Mouse (Mus musculus) left cerebral cortex, postnatal 10 days (tissue): ENCODE results near the gene Gba2. TPM values are rescaled to one million over a fixed set of nuclear protein-coding genes. Genes with fewer than 3 reads are reported as not detected.
A peak's percentile ranks its signal among the peaks of the same experiment; 100 is the strongest.
"Not testable (repeated sequence)": the region's sequence is repeated elsewhere in the genome, so short reads cannot be mapped to it uniquely, and the experiment has no call there.

Source experiments
- DNase-seq, 2 experiments: peaks; one replicate each; pipeline ENCODE4 v3.0.0; 2021 to 2022; ENCODE audit warnings: low spot score in 2 of 2, mixed read lengths in 1 of 2; ENCODE audit errors: extremely low spot score in 1 of 2
- intact Hi-C: fragments of 180-260 bp; cut with DNase I; formaldehyde crosslinking; loops from one replicate; pipeline ENCODE4 v1.15.1; 2025
- total RNA-seq, 2 experiments: library from RNA; stranded (reverse); gene quantifications; 2 replicates each; pipeline ENCODE4 v1.2.3; 2021

Gene Gba2
- total RNA-seq, 2 experiments from 2014 or later = 64.1 to 67.1 TPM

DNA sequence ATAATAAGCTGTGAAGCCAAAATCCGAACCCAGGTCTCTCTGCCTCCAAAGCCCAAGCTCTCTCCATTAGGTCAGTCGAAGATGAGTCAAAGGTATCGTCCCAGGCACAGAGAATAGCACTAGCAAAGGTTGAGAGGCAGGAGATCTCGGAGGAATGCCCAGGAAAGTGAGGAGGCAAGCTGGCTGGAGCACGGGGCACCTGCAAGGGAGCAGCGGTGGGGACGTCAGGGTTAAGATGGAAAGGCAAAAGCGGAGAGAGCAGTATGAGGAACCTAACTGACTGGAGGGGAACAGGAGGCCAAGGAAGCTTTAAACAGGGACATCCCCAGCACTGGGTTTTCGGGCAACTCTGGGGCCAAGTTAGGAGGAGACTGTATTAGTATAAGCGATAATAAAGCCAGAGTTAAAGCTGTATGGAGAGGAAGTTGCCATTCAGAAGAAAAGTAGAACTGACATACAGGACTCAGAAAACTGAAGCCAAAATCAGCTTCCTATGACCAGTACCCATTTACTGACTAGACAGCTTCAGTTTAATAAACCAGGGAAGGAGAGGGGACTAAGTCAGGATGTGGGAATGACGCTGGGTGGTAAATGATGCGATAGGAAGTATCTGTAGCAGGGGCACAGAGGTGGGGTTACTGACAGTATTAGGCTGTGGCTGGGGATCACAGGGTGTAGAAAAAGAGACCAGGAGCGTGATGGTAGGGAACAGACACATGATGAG, 19.0 kb downstream of the Gba2 start:
- DNase-seq = no peak
- intact Hi-C loops = loop anchor here (5.0 kb wide), 1 partner anchor 67 kb away; the partner anchor contains the start of gene Ccdc107

DNA sequence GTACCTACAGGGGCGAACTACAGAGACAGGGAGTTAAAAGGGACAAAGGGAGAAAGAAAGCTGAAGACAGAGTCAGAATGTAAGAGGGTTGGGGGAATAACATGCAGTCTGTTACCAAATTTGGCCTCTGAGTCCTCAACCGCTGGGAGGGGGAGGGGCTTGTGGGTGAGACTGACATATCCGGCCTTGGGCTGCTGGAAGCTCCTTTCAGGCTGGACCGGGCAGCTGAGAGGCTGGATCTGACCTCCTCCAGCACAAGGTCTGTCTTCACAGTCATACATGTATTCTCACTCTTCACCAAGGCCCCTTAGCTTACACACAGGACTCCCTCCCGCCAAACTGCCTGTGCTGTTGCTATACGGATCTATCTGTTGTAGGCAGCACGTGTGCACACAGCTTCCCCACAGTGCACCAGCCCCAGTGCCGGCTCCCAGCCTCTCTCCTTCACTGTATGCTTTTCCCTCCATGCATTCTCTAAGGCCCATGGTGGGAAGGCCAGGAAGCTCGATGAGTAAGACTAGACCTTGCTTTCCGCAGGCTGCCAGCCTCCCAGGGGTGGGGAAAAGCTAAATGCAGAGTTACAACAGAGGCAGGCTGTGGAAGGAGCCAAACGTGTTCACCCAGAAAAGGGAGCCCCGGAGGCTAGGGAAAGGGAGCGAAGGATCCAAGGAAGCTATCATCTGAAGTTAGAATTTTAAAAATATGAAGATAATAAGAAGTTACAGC, 19.9 kb downstream of the Gba2 start:
- intact Hi-C loops = loop anchor here (5.0 kb wide), 1 partner anchor 66 kb away; the partner anchor contains the start of gene Ccdc107

DNA sequence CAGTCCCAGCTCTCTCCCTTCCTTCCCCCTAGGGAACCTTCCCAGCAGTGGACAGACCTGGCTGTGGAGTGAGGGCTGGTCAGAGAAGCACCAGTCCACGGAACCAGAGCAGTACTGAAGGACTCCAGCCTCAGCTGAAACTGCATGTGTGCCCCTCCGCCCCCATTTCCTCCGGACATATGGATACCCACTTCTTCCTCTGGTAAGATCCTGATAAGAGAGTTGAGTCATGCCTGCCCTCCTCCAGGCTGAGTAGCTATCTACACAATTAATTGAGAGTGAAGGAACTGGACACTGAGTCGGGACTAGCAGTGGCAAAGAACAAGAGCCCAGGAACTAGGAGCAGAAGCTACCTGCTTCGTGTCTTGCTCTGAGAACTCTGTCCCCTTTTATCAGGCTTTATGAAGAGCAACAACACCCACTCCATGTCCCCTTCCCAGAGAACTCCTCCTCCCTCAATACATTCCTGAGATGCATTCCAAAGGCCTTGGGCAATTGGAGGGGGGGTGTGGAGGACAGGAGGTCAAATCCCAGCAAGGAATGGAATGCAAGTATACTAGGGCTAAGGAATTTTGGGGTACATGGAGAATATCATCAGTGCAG, 20.5 kb downstream of the Gba2 start:
- intact Hi-C loops = loop anchor here (5.0 kb wide), 1 partner anchor 66 kb away; the partner anchor contains the start of gene Ccdc107
- DNase-seq = no peak

More for the DNA sequence above, 19.9 kb downstream of the Gba2 start:
- DNase-seq = peak; percentile 31 to 87

DNA sequence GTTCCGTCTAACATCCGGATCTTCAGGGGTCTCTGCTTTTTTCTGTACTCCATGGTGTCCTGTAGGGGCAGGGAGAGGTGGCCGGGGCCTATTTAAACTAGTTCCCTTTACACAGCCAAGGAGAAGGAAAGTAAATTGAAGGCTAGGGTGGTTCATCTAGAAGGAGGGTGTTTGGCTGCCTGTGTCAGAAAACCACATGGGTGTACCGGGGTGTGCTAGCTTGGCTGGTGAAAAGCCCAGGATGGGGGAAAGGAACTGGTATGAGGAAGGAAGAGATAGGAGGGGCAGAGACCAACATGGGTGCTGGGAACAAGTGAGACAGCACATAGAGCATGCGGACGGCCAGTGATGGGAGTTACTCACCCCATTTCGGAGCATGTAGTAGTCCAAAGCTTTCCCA, 22.7 kb downstream of the Gba2 start:
- intact Hi-C loops = loop anchor here (5.0 kb wide), 1 partner anchor 64 kb away; the partner anchor contains the start of gene Ccdc107
- DNase-seq = no peak

DNA sequence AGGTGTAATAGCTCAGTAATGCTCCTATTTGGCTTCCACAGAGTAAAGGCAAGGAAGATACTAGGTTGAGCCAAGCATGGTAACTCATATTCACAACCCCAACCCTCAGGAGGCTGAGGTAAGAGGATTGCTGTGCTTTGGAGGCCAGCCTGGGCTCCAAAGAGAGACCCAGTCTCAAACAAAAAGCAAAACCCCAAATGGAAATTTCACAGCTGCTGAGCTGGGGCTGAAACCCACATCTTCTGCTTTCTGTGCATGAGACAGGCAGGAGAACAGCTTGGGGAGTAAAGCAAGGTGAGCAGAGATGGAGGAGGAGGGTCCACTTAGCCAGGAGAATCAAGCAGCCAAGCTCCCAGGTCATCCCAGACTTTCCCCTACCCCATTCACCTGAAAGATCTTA, 24.8 kb downstream of the Gba2 start:
- DNase-seq = no peak
- intact Hi-C loops = no loop called here

DNA sequence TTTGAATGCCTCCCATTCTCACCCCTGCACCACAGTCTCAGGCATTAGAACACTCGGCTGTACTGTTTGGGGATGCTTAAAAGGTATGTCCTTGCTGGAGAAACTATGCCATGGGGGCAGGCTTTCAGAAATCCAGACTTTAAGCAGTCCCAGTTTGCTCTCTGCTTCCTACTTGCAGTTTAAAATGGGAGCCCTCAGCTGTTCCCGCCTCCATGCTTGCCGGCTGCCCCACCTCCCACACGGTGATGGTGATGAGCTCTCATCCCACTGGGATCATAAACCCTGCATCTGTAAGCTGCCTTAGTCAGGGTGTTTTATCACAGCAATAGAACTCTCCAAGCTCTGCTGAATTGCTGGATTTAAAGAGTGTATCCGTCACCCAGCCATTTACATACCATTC, 26.2 kb downstream of the Gba2 start:
- intact Hi-C loops = no loop called here
- DNase-seq = no peak

DNA sequence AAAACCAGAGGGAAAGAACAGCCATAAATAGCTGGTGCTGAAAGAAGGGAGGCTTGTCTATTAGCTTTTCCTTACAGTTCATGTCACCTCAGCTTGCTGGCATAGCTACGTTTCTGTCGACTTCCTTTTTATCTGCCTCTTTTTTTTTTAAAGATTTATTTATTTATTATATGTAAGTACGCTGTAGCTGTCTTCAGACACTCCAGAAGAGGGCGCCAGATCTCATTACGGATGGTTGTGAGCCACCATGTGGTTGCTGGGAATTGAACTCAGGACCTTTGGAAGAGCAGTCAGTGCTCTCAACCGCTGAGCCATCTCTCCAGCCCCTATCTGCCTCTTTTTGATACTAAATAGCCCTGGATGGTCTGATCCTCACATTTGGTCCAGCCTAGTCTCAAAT, 26.8 kb downstream of the Gba2 start:
- intact Hi-C loops, DNase-seq: not testable (repeated sequence)

DNA sequence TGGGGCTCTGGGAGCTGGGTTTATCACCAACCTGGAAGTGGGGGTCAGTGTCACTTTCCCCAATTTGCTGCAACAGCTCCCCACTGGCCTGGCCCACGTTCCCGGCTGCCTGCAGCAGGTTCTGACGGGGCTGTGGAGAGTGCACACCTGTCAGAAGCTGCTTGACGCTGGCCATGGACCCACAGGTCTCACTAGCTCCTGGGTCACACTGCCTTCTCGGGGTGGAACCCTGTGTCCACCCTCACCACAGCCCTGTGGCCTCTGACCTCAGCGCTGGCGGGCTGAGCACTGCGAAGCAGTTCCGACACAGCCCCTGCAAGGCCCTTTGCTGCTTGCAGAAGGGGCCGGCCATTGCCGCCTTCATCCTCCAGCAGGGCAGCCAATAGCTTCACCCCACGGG, 29.6 kb downstream of the Gba2 start:
- intact Hi-C loops = no loop called here
- DNase-seq = no peak

DNA sequence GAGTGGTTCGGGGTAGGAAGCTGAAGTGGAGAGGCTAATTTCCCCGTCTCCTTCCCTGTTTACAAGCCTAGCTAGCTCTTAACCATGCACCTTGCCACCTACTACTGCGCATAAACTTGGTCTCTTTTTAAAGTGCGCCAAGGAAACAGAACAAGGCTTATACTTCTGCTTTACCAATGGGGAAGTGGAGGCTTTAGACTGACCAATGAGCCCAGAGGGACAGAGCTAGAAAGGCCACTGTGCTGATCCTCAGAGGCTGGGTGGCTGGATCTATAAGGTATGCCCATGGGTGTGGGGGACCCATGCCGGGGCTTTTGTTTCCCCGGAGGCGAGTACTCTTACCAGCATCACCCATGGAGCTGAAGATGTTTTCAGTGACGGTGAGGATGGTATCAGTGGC, 31.5 kb downstream of the Gba2 start:
- intact Hi-C loops = no loop called here
- no peak for DNase-seq

DNA sequence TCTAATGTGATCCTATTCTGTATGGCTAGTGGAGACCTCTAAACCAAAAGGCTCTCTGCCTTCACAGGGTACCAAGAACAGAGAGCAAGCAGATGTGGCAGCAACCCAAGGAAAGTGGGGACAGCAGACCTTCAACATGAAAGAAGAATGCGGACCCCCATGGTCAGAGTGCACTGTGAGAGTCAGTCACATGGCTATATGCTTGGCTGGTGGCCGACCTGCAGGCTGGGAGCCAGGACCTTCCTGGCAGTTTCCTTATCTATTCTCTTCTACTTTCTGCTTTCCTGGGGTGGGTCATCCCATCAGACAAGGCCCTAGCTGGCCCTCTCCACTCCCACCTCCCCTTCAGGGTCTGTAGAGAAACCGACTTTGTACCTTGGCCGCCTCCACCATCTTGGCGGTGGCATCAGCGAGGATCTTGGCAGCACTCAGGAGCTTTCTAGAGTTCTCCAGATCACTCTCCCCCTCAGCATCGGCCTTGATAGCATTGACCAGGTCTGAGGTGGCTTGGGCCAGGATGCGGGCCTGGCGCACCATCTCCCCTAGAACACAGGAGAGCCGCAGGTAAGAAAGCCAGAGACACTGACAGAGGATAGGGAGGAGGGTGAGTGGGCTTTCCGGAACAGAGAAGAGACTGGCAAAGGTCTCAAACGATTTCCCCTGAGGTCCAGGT, 32.2 kb downstream of the Gba2 start:
- peak in 1 of 2 experiments; percentile 61 for DNase-seq
- intact Hi-C loops = no loop called here

DNA sequence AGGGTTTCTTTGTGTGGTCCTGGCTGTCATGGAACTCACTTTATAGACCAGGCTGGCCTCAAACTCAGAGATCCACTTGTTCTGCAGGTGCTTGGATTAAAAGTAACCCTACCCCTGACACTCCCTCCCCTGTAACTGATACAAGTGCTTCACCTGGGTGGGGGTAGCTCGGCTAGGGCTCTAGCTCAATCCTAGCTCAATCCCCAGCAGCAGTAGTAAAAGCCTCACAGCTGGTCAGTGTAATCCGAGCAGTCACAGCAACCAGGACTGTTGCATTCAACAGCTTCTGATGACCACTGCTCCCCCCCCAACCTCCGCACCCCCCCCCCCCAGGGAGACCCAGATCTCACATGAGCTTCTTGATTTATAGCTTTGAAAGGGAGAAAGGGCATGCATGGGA, 36.6 kb downstream of the Gba2 start:
- intact Hi-C loops = no loop called here

DNA sequence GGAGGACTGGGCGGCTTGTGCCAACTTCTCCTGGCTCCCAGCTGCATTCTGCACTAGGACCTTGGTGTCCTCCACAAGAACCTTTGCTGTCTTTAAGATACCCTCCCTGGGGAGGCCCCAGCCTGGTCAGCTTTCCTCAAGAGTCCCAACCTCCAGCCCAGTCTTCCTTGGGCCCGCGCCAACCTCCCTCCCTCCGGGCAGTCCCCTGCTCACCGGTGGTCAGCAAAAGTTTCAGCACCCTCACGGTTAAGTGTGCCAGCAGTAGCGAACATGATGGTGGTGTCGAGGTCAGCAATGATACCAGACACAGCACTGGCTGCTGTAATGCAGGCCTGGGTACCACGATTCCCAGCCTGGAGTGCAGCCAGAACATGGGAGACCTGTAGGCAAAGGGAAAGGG, 42.6 kb downstream of the Gba2 start:
- peak in 1 of 2 experiments; percentile 47 for DNase-seq
- intact Hi-C loops = no loop called here

More for the DNA sequence above, 36.6 kb downstream of the Gba2 start:
- no peak for DNase-seq

DNA sequence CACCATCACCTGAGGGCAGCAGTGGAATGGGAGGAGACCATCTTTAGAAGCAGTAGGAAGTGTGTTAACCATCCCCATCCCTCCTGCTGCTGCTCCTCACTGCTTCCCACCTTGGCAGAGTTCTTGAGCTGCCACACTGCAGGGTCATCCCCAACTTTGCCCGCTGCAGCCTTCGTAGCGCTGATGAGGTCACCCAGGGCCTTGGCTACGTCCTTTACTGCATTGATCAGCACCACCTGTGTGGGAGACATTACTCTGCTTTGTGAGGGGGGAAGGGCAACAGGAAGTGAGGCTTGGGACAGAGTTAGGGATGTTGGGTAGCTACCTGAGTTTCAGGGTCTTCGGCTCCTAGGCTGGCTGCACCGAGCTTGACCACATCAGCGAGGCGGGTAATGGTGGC, 43.0 kb downstream of the Gba2 start:
- intact Hi-C loops = no loop called here
- DNase-seq = peak in 1 of 2 experiments; percentile 14

DNA sequence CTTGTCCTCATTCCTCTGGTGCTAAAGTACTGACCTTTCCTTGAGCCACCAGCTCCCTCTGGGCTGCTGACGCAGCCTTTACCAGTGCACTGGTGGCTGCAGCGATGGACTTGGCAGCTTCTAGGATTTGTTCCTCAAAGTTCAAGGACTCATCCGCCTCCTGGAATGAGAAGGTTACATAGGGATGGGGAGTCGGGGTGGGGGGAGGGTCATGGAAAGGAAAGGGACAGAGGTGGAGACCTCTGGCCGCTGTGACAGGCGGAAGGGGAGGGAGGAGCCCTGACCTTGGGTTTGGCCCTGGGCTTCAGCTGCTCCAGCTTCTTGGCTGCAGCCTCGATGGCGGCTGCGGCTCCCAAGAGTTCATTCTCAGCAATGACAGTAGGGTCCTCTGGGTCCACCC, 45.4 kb downstream of the Gba2 start:
- intact Hi-C loops = no loop called here
- peak in 1 of 2 experiments; percentile 20 for DNase-seq

DNA sequence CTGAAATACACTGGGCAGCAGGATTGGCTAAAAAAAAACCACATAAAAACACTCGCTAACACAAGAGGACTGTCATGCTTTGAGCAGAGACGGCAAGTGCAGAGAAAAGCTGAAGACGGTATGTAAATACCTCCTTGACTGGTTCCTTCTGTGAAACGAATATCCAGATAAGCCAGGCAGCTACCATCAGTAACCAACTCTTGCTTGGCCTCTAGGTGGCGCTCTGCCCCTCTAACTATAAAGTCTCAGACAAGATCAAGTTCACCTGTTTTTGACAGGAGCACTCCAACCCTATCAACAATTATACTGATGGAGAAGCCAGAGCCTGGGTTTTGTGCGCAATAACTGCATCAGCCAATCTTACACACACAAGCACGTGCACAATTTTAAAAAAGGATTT, 48.1 kb downstream of the Gba2 start:
- intact Hi-C loops = no loop called here
- DNase-seq = peak; percentile 70 to 83

DNA sequence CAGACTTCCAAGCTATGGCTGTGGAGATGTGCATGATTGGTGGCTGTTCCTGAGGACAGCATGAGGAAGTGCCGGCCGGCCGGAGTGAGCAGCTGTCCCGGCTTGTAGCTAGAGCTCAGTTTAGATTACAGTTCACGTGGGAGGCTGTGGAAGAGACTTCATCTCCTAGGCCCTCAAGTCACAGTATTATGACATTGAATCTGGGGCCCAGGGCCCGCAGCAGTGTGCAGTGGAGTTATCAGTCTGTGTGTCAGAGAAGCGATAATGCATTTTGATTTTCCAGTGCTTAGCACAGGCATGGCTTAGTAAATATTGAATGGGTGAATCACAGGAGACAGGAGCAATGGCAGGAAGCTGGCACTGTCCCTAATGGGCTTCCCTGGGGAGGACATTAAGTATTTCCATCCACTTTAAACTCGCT, 48.6 kb downstream of the Gba2 start:
- peak in 1 of 2 experiments; percentile 36 for DNase-seq
- intact Hi-C loops = no loop called here

DNA sequence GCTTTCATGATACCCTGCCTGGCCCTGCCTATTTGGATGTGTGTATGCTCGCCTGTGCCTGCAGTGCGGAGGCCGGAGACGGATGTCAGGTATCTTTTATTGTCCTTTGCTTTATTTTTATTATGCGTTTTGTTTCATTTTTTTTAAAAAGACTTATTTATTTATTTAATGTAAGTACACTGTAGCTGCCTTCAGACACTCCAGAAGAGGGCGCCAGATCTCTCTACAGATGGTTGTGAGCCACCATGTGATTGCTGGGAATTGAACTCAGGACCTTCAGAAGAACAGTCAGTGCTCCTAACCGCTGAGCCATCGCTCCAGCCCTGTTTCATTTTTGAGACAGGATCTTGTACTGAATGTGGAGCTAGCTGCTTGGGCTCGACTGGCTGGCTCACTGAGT, 50.2 kb downstream of the Gba2 start:
- DNase-seq = no peak
- intact Hi-C loops = loop anchor here (5.0 kb wide), 1 partner anchor 36 kb away; the partner anchor contains the start of gene Ccdc107

DNA sequence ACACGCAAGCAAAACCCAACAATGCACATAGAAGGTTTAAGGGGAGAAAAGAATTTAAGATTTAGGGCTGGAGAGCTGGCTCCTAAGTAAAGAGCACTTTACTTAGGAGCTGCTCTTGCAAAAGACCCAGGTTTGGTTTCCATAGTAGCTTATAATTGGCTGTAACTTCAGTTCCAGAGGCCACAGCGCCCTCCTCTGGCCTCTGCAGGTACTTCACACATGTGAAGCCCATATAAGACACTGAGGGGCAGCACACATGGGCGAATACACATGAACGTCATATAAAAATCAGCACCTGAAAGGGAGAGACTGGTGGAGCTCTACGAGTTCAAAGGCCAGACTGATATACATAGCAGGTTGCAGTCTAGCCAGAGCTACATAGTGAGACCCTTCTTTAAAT, 50.8 kb downstream of the Gba2 start:
- intact Hi-C loops = loop anchor here (5.0 kb wide), 1 partner anchor 36 kb away; the partner anchor contains the start of gene Ccdc107
- DNase-seq = no peak

DNA sequence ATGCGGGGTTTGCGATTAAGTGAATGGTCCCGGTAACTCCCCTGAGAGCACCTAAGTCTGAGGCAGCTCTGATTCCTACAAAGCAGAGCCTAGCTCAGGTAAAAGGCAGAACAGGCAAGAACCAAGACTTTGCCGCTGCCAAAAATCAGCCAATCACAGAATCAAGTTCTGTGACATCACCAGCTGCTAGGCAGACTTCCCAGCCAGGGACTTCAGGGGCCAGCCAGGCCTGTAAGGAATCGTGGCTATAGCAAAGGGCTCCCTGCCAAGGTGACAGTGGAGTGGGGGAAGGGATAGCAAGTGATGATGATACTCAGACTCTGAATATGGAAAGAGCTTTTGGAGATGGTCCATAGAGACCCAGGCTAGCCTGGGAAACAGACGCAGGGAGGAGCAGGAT, 58.7 kb downstream of the Gba2 start:
- intact Hi-C loops = no loop called here
- peak; percentile 76 to 84 for DNase-seq
